Mouse (Mus musculus): Measurements from ENCODE around the gene Capn7. TPM values are rescaled to one million over a fixed set of nuclear protein-coding genes. Genes with fewer than 3 reads are reported as not detected.

Gene Capn7
- polyA plus RNA-seq, 1 experiment from 2014 or later = 37.8 TPM

DNA sequence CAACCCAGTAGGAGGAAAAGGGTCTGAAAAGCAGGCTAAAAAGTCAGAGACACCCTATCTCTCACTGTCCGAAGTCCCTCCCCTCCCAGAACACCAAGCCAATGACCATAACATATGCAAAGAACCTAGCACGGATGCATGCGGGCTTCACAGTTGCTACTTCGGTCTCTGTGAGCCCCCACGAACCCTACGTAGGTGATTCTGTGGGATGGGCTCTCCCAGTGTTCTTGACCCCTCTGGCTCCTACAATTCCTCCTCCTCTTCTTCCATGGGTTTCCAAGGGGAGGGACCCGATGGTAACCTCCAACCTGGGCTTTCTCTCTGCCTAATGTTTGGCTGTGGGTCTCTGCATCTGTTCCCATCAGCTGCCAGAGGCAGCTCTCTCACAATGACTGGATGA lies 9.7 kb upstream of the Capn7 start:
- Histone ChIP-seq H3K4me3 (replicated peaks) (no peak overlapping the region), H3K36me3 (no peaks in the 10 kb centered on the region), H3K27ac (no peak overlapping the region), H3K4me1 (no peaks in the 10 kb centered on the region), H3K4me2 (no peak overlapping the region), H3K9me3 (no peaks in the 10 kb centered on the region), H3K27me3 (replicated peaks) (0 out of 2 replicates have a peak, but pooled peaks cover 3% of the 10 kb centered on the region), H3K9ac (no peak overlapping the region)
- WGBS = 66% methylated on average over 7 of the region's 7 CpGs
- no peak for ATAC-seq (ENCODE audit: insufficient read depth, low FRiP score, low read depth)

DNA sequence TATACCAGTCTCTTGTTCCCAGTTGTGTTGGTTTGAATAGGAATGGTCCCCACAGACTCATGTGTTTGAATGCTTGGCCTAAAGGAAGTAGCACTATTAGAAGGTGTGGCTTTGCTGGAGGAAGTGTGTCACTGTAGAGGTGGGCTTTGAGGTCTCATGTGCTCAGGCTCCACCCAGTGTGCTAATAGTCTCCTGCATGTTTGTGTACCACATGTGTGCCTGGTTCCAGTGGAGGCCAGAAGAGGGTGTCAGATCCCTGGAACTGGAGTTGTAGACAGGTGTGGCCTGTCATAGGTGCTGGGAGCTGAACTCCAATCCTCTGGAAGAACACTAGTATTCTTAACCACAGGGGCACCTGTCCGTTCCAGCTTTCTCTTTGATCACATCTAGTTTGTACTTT lies 9.2 kb upstream of the Capn7 start:
- WGBS = 77% methylated on average over 1 of the region's 1 CpGs
- no peaks in the 10 kb centered on the region for H3K9me3 ChIP-seq
- 0 out of 2 replicates have a peak, but pooled peaks cover 3% of the 10 kb centered on the region for H3K27me3 ChIP-seq (replicated peaks)
- H3K27ac ChIP-seq = no peak overlapping the region
- no peaks in the 10 kb centered on the region for H3K4me1 ChIP-seq
- H3K4me3 ChIP-seq (replicated peaks) = no peak overlapping the region
- ATAC-seq (ENCODE audit: insufficient read depth, low FRiP score, low read depth) = no peak
- H3K36me3 ChIP-seq = no peaks in the 10 kb centered on the region
- no peak overlapping the region for H3K4me2 ChIP-seq
- no peak overlapping the region for H3K9ac ChIP-seq

DNA sequence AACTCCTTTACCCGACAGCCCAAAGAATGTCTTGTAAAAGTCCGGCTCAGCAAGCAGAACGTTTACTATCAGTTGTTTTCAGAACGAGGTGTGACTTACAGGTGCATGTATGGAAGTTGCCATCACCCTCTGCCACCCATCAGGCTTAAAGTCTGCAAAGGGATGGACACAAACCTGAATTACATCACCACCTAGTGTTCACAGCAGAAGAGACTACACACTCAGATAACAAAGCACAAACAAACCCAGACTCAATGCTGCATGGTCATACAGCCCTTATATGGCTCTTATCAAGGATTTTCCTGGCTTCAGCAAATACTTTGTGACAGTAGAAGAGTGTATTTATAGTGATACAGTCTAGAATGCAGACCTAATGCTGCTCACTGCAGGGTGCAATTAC lies 8.8 kb upstream of the Capn7 start:
- Histone ChIP-seq H3K9ac (no peak overlapping the region), H3K4me1 (no peaks in the 10 kb centered on the region), H3K4me2 (no peak overlapping the region), H3K27ac (no peak overlapping the region), H3K4me3 (replicated peaks) (no peak overlapping the region), H3K9me3 (no peaks in the 10 kb centered on the region), H3K27me3 (replicated peaks) (0 out of 2 replicates have a peak, but pooled peaks cover 3% of the 10 kb centered on the region), H3K36me3 (no peaks in the 10 kb centered on the region)
- ATAC-seq (ENCODE audit: insufficient read depth, low FRiP score, low read depth) = no peak
- 71% methylated on average over 4 of the region's 4 CpGs for WGBS

DNA sequence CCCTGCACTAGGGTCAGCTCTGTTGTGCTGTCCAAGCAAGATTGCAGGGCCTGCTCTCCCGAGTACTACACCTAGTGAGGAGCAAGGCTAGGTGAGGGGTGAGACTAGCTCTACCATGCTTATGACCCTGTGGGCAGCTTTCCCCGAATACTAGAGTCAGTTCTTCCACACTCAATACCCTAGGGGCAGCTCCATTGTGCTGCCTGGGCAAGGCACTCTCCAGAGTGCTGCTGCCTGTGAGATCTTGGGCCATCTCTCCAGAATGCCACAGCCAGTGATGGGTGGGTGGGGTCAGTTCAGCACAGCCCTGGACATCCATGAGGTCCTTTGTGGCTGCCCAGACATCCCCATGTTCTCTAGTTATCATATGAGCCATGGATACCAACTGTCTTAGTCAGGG lies 6.7 kb upstream of the Capn7 start:
- no peak for ATAC-seq (ENCODE audit: insufficient read depth, low FRiP score, low read depth)
- Histone ChIP-seq H3K9ac (no peak overlapping the region), H3K4me1 (no peaks in the 10 kb centered on the region), H3K9me3 (no peaks in the 10 kb centered on the region), H3K27me3 (replicated peaks) (0 out of 2 replicates have a peak, but pooled peaks cover 3% of the 10 kb centered on the region), H3K4me3 (replicated peaks) (no peak overlapping the region), H3K36me3 (no peaks in the 10 kb centered on the region), H3K27ac (no peak overlapping the region), H3K4me2 (no peak overlapping the region)
- 43% methylated on average over 2 of the region's 2 CpGs for WGBS

DNA sequence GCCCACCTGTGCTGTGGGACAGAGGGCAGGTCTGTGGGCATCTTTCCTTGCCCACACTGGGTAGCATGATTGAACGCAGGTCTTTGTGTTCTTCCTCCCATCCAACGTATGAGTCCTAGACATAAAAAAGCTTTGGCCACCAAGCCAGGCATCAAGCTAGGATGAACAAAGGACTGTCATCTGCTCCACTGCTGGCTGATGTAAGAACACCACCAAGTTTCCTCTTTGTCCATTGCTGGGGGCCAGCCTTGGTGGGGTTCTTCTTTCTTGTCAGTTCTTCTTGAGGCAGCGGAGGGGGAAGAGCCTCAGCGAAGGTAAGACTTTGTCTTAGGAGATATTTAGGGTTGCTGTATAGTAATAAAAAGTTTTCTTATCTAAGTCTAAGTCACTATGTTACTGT lies 5.5 kb upstream of the Capn7 start:
- Histone ChIP-seq H3K4me3 (replicated peaks) (no peak overlapping the region), H3K9ac (no peak overlapping the region), H3K36me3 (no peaks in the 10 kb centered on the region), H3K27me3 (replicated peaks) (0 out of 2 replicates have a peak, but pooled peaks cover 3% of the 10 kb centered on the region), H3K9me3 (no peaks in the 10 kb centered on the region), H3K4me1 (no peaks in the 10 kb centered on the region), H3K27ac (no peak overlapping the region), H3K4me2 (no peak overlapping the region)
- ATAC-seq (ENCODE audit: insufficient read depth, low FRiP score, low read depth) = no peak
- 67% methylated on average over 4 of the region's 4 CpGs for WGBS

DNA sequence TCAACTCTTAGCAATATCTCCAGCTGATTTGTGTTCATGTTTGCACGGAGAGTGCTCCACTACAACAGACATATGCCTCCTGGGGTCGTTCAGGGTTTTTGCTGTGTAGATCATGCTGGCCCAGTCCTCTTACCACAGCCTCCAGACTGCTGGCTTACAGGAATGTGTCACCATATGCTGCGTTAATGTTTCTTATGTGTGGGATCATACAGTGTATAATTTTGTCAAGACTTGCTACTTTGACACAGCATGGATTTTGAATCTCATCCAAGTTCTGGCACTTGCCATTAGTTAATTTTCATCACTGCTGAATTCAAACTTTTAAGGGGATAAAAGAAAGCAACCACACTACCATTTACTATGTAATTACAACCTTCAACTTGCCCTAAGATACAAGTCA lies 673 bp upstream of the Capn7 start:
- Histone ChIP-seq H3K4me1 (no peaks in the 10 kb centered on the region; the same call in 1 of the 2 replicates), H3K9ac (no peak overlapping the region), H3K36me3 (no peaks in the 10 kb centered on the region; the same call in 1 of the 2 replicates), H3K27me3 (replicated peaks) (0 out of 2 replicates have a peak, but pooled peaks cover under 1% of the 10 kb centered on the region), H3K4me3 (replicated peaks) (peak overlapping the region; percentile 93), H3K9me3 (no peaks in the 10 kb centered on the region), H3K27ac (no peak overlapping the region), H3K4me2 (peak overlapping the region; percentile 56)
- no peak for ATAC-seq (ENCODE audit: insufficient read depth, low FRiP score, low read depth)
- WGBS = 36% methylated on average over 3 of the region's 3 CpGs

DNA sequence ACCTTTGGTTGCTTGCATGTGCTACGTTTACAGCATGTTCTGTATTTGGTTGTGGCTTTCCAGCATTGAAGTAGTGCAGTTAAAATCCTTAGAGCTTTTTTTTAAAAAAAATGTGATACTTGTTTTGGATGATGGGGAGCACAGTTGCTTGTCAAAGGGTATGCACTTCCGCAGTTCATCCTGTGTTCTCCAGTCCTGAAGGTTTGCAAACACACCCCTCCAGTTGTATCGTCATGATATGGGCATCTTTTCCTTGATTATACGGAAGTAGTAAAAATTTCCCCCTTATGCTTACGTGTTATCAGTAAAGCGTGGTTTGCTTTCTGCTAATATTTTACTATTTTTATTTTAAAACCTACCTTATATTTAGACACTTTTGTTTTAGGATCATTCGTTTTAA lies 968 bp downstream of the Capn7 start:
- Histone ChIP-seq H3K27ac (peak overlapping the region; percentile 98; the same call in 1 of the 2 replicates), H3K4me3 (replicated peaks) (peak overlapping the region; percentile 93), H3K27me3 (replicated peaks) (no peaks in the 10 kb centered on the region), H3K9me3 (no peaks in the 10 kb centered on the region), H3K9ac (peak overlapping the region; percentile 84; the same call in 1 of the 2 replicates), H3K4me2 (peak overlapping the region; percentile 56), H3K36me3 (no peaks in the 10 kb centered on the region; the same call in 1 of the 2 replicates), H3K4me1 (no peaks in the 10 kb centered on the region; the same call in 1 of the 2 replicates)
- WGBS = 28% methylated on average over 7 of the region's 7 CpGs
- ATAC-seq (ENCODE audit: insufficient read depth, low FRiP score, low read depth) = no peak

DNA sequence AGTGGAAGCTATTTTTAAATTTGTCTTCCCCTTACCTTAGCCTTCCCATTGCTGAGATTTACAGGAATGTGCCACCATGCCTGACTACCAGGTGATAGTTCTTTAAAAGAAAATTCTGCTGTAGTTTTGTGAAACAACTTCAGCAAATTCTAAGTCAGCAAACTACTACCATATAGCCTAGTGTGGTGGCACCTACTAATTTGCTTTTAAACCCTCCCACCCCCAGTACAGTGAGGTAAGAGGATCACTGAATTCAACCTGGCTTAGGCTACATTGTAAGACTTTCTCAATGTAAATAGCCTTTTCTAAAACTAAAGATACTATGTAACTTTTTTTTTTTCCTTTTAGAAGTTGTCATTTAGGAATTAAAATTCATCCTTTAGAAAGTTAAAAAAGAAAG lies 1.5 kb downstream of the Capn7 start:
- peak overlapping the region; percentile 93 for H3K4me3 ChIP-seq (replicated peaks)
- peak overlapping the region; percentile 56 for H3K4me2 ChIP-seq
- ATAC-seq (ENCODE audit: insufficient read depth, low FRiP score, low read depth) = no peak
- no peaks in the 10 kb centered on the region for H3K9me3 ChIP-seq
- H3K36me3 ChIP-seq = peaks cover 1% of the 10 kb centered on the region; the same call in 1 of the 2 replicates
- H3K27ac ChIP-seq = no peak overlapping the region
- H3K9ac ChIP-seq = no peak overlapping the region
- no peaks in the 10 kb centered on the region; the same call in 1 of the 2 replicates for H3K4me1 ChIP-seq
- H3K27me3 ChIP-seq (replicated peaks) = no peaks in the 10 kb centered on the region

DNA sequence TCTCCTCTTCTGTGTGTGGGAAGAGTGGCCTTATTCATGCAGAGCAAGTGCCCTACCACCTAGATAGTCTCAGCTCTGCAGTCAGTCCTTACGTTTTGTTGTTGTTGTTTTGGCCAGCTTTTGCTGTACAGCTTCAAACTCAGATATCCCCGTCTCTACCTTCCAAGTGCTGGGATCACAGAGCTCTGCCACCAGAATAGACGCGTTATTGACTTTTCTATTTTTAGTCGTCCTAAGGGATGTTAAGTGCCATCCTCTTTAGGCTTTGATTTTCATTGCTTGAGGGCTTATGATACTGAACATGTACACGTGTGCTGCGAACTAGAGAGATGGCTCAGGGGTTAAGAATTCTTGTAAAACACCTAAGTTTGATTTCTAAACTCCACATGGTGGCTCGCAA lies 6.8 kb downstream of the Capn7 start:
- Histone ChIP-seq H3K9me3 (no peaks in the 10 kb centered on the region), H3K27ac (no peak overlapping the region), H3K4me2 (no peak overlapping the region), H3K4me3 (replicated peaks) (no peak overlapping the region), H3K9ac (no peak overlapping the region), H3K36me3 (peaks cover 17% of the 10 kb centered on the region), H3K27me3 (replicated peaks) (no peaks in the 10 kb centered on the region), H3K4me1 (no peaks in the 10 kb centered on the region)
- no peak for ATAC-seq (ENCODE audit: insufficient read depth, low FRiP score, low read depth)
- 81% methylated on average over 8 of the region's 8 CpGs for WGBS

DNA sequence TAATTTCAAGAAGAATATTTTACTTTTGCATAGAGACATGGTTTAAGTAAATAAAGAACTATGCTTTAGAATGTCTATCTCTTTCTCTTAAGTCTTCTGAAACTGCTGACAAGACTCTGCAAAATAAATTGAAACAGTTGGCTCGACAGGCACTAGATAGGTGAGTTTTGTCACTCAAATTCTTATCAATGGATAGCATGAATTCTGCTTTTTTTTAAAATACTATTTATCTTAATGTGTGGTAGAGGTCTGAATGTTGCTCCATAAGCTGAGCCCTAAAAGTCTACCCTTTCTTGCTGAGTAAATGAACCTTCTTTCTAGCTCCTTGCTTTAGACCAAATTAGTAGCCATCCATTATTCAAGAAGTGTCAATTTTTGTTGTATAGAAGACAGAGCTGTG lies 8.9 kb downstream of the Capn7 start:
- Histone ChIP-seq H3K27me3 (replicated peaks) (no peaks in the 10 kb centered on the region), H3K36me3 (peaks cover 20% of the 10 kb centered on the region), H3K4me1 (no peaks in the 10 kb centered on the region), H3K4me3 (replicated peaks) (no peak overlapping the region), H3K4me2 (no peak overlapping the region), H3K9me3 (no peaks in the 10 kb centered on the region), H3K9ac (no peak overlapping the region), H3K27ac (no peak overlapping the region)
- no peak for ATAC-seq (ENCODE audit: insufficient read depth, low FRiP score, low read depth)
- 82% methylated on average over 1 of the region's 1 CpGs for WGBS

DNA sequence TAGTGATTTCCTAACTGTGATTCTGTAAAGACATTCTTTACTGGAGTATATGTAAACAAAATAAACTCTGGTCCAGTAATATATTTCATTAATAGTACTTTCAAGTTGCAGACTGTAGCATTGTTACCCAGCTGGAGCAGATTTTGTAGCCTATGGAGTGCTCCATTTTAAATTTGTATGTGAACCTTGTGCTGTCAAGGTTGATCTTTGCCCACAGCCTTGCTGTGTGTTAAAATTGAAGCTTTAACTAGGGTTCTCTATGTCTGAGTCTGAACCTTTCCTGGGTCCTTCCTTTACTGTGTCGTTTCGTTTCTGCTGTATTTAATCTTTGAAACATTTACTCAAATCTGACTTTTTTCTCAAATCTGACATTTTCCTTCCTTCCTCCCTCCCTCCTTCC lies 25.8 kb downstream of the Capn7 start:
- no peak overlapping the region for H3K4me3 ChIP-seq (replicated peaks)
- no peak overlapping the region for H3K4me2 ChIP-seq
- no peak for ATAC-seq (ENCODE audit: insufficient read depth, low FRiP score, low read depth)
- no peak overlapping the region for H3K9ac ChIP-seq
- H3K27me3 ChIP-seq (replicated peaks) = no peaks in the 10 kb centered on the region
- 86% methylated on average over 2 of the region's 2 CpGs for WGBS
- H3K27ac ChIP-seq = no peak overlapping the region
- H3K9me3 ChIP-seq = no peaks in the 10 kb centered on the region
- no peaks in the 10 kb centered on the region for H3K4me1 ChIP-seq
- H3K36me3 ChIP-seq = peaks cover 26% of the 10 kb centered on the region

DNA sequence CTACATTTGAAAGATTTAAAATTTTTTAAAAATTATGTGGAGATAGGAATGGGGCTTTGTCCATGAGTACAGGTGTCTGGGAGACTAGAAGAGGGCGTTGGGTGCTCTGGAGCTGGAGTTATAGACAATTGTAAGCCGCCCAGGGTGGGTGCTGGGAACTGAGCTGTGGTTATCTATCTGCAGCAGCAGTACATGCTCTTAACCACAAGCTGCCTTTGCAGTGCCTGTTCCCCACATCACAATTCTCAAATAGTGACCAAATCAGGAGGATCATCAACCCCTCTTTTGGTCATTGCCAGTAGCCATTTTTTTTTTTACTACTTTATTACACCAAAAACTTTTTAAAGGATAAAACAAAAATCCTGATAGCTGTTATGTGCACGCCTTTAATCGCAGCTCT lies 28.2 kb downstream of the Capn7 start:
- ATAC-seq (ENCODE audit: insufficient read depth, low FRiP score, low read depth) = no peak
- Histone ChIP-seq H3K4me2 (no peak overlapping the region), H3K36me3 (peaks cover 25% of the 10 kb centered on the region), H3K4me3 (replicated peaks) (no peak overlapping the region), H3K27ac (no peak overlapping the region), H3K4me1 (no peaks in the 10 kb centered on the region), H3K9me3 (no peaks in the 10 kb centered on the region), H3K27me3 (replicated peaks) (no peaks in the 10 kb centered on the region), H3K9ac (no peak overlapping the region)
- 93% methylated on average over 4 of the region's 4 CpGs for WGBS

DNA sequence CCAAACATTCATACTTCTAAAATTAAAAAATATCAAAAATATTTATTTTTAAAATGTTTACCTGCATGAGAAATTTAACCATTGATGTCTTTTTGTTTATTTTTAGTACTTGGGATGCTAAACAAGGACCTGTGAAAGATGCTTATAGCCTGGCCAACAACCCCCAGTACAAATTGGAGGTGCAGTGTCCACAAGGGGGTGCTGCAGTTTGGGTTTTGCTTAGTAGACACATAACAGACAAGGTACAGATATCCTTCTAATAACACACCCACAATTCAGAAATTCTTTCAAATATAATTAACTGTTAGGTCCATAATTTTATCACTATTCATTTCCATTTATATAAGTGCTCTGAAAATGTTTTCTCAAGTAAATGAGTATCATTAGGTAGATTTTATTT lies 28.9 kb downstream of the Capn7 start:
- H3K27me3 ChIP-seq (replicated peaks) = no peaks in the 10 kb centered on the region
- H3K4me2 ChIP-seq = no peak overlapping the region
- no peak for ATAC-seq (ENCODE audit: insufficient read depth, low FRiP score, low read depth)
- no peak overlapping the region for H3K4me3 ChIP-seq (replicated peaks)
- H3K27ac ChIP-seq = no peak overlapping the region
- peaks cover 28% of the 10 kb centered on the region for H3K36me3 ChIP-seq
- H3K4me1 ChIP-seq = no peaks in the 10 kb centered on the region
- no peak overlapping the region for H3K9ac ChIP-seq
- H3K9me3 ChIP-seq = no peaks in the 10 kb centered on the region

All from stomach, embryonic 15.5 days (tissue).